Mouse (Mus musculus): Measurements from ENCODE around the gene Apopt1.

DNA sequence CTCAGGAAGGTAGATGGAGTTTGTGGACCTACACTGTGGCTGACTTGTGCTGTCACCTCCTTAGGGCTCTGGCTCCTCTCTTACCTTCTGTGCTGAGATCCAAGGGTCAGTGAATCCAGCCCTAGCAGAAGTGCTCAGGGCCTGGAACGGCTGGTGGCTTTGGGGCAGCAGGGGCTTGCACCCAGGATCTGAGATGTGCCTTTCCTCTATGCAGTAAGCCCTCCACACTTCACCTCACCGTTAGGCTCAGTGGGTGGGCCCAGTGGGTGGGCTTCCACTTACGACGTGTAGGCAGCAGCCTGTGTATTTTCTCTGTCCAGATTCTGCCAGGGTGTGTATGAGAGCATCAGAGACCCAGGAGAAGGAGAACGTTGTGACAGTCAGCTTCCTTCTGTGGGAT is 19.9 kb downstream of the Apopt1 start:
- TF ChIP-seq CTCF (IDR thresholded peaks at IDR 0.05; ENCODE audit: low read depth): no peak
- TF ChIP-seq EP300 (optimal IDR thresholded peaks at IDR 0.05): no peak

Data from stomach, postnatal 0 days (tissue).